Mouse (Mus musculus) hindbrain, embryonic 12.5 days (tissue): ENCODE data around the gene Cpz. TPM values are rescaled to one million over a fixed set of nuclear protein-coding genes. Genes with fewer than 3 reads are reported as not detected.

Experiments used
- ATAC-seq: fragments of 200-750 bp; cut with Nextera tagmentation; 2 replicates; pipeline ENCODE4 v1.8.0; 2017; ENCODE audit warnings: moderate TSS enrichment; ENCODE audit not compliant: low FRiP score
- H3K27ac ChIP-seq: fragments of 300-500 bp; sonication (generic); 2 replicates; pipeline ENCODE4 v1.5.1; 2016; ENCODE audit warnings: mild to moderate bottlenecking
- H3K27me3 ChIP-seq: fragments of 300-500 bp; sonication (generic); 2 replicates; pipeline ENCODE4 v1.6.1; 2016; ENCODE audit warnings: mild to moderate bottlenecking
- H3K36me3 ChIP-seq: fragments of 300-500 bp; sonication (generic); 2 replicates; pipeline ENCODE4 v1.6.1; 2016; ENCODE audit warnings: mild to moderate bottlenecking
- H3K4me1 ChIP-seq: fragments of 300-500 bp; sonication (generic); 2 replicates; pipeline ENCODE4 v1.6.1; 2016
- H3K4me2 ChIP-seq: fragments of 300-500 bp; sonication (generic); replicated peaks from 2 replicates; pipeline ENCODE4 v1.6.1; 2016; ENCODE audit warnings: mild to moderate bottlenecking
- H3K4me3 ChIP-seq: fragments of 300-500 bp; sonication (generic); 2 replicates; pipeline ENCODE4 v1.5.1; 2016; ENCODE audit warnings: mild to moderate bottlenecking
- H3K9ac ChIP-seq: fragments of 300-500 bp; sonication (generic); 2 replicates; pipeline ENCODE4 v1.6.1; 2016; ENCODE audit warnings: mild to moderate bottlenecking, moderate library complexity
- H3K9me3 ChIP-seq: fragments of 300-500 bp; sonication (generic); replicated peaks from 2 replicates; pipeline ENCODE4 v1.6.1; 2016; ENCODE audit warnings: mild to moderate bottlenecking
- WGBS: fragments of 180-500 bp; shearing (Covaris S2); methylation state at CpG from one replicate; pipeline ENCODE4 v1.1.7; 2016; 5-methylcytosine and 5-hydroxymethylcytosine counted together
- polyA plus RNA-seq: library from polyadenylated mRNA; unstranded; fragments of >200 nt; fragmentation: Nextera tagmentation; extraction: Ambion mirVana; gene quantifications from 2 replicates; pipeline ENCODE4 v1.2.1, GENCODE M21; 2016

Gene Cpz
- polyA plus RNA-seq = 6.4 TPM in 2 replicates

DNA sequence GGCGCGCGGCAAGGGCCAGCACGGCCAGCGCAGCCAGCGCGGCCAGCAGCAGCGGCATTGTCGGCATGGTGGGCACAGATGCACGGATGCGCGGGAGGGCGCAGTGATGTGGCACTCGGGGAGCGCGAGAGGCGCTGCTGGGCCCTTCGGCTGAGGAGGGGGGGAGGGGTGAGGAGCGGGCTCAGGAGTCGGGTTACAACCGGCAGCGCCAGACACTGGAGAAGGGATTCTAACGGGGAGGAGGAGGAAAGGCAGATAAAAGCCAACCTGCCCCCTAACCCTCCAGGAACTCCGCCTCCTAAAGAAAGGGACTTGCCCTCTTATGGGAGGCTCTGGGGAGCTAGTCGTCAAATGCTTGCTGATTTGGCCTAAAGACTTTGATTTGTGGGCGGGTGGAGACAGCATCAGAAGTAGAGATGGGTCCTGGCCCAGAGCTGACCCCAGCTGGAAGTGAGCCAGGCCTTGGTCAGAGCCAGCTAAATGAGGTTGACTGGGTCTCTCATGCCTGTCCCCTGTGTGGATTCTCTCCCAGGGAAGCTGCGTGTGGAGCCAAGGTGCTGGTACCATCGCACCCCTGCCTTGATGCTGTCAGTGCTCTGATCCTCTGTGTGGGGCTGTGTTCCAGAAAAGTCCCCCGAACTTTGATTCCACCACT is at the start of gene Cpz:
Gene Cpz, minus strand, starts transcription at position 230 of the 655 bp plus-strand sequence.
- H3K4me2 ChIP-seq = peak within 1 kb of the TSS; percentile 58
- peak; percentile 77 for ATAC-seq
- H3K9ac ChIP-seq = peak within 1 kb of the TSS; percentile 50
- WGBS = 2% methylated on average over 29 of the region's 29 CpGs
- H3K27ac ChIP-seq = no peak within 1 kb of the TSS
- peak within 1 kb of the TSS; percentile 31 for H3K4me3 ChIP-seq
- peaks cover 32% of the 10 kb centered on the region for H3K27me3 ChIP-seq
- peaks cover 16% of the 10 kb centered on the region for H3K4me1 ChIP-seq
- no peaks in the 10 kb centered on the region for H3K9me3 ChIP-seq
- H3K36me3 ChIP-seq = no peaks in the 10 kb centered on the region

DNA sequence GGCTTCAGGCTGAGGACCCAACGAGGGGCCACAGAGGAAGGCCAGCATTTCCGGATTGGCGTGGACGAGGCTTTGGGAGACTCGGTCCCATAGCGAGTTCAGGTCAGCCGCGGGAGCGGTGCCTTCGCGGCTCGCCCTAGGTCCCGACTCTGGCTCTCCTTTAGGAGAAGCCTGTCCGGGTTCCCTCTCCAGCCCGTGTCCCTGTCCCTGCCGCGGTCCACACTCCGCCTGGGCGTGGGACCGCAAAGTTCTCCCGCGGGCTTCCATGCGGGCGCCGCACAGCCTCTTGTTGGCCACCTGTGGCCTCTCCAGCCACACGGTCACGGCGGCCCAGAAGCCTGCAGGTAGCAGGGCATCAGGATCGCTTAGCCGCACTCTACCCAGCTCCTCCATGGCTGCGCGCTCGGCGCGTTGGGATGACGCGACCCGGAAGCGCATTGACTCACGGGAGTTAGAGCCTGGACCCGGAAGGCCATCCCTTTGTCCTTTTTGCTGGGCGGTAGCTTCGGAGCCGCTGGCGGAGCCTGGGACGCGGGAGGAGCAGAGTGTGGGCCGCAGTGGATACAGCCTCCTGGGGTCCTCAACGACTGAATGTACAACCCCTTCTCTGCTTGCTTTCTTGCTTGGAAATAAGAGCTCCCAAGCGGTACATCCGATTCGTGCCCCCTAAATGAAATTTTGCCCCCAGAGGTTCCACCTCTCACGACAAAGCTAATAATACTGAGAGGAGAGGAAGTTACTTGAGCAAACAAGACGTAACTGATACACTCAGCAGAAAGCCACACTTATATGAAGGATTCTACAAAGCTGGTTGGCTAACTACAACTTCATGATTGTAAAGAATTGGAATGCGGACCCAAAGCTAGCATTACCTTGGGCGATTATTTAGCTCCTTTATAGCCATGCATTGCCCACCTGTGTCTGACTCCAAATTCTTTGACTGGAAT is 49.4 kb upstream of the Cpz start, which contains the start of gene Trmt44:
Gene Trmt44, minus strand, starts transcription at position 418 of the 947 bp plus-strand sequence.
- Histone ChIP-seq H3K4me3 (peak within 1 kb of the TSS; percentile 93), H3K36me3 (peaks cover 32% of the 10 kb centered on the region), H3K4me1 (peaks cover 11% of the 10 kb centered on the region), H3K9ac (peak within 1 kb of the TSS; percentile 85), H3K27ac (peak within 1 kb of the TSS; percentile 88), H3K27me3 (no peaks in the 10 kb centered on the region), H3K4me2 (peak within 1 kb of the TSS; percentile 81), H3K9me3 (no peaks in the 10 kb centered on the region)
- 3% methylated on average over 56 of the region's 56 CpGs for WGBS
- ATAC-seq = peak; percentile 97

GRCm38 (mm10) chr5:35571546-35571945 is 46.0 kb upstream of the Cpz start:
- peaks cover 65% of the 10 kb centered on the region for H3K36me3 ChIP-seq
- 95% methylated on average over 6 of the region's 6 CpGs for WGBS
- H3K27me3 ChIP-seq = no peaks in the 10 kb centered on the region
- H3K4me2 ChIP-seq = no peak overlapping the region
- no peak for ATAC-seq
- H3K9me3 ChIP-seq = no peaks in the 10 kb centered on the region
- H3K27ac ChIP-seq = no peak overlapping the region
- H3K4me1 ChIP-seq = peaks cover 11% of the 10 kb centered on the region
- H3K9ac ChIP-seq = no peak overlapping the region
- no peak overlapping the region for H3K4me3 ChIP-seq

GRCm38 (mm10) chr5:35566632-35567031 is 41.1 kb upstream of the Cpz start:
- Histone ChIP-seq H3K27ac (no peak overlapping the region), H3K4me2 (no peak overlapping the region), H3K4me3 (no peak overlapping the region), H3K9ac (no peak overlapping the region), H3K27me3 (no peaks in the 10 kb centered on the region), H3K9me3 (no peaks in the 10 kb centered on the region), H3K36me3 (peaks cover 96% of the 10 kb centered on the region), H3K4me1 (no peaks in the 10 kb centered on the region)
- no peak for ATAC-seq
- 86% methylated on average over 4 of the region's 4 CpGs for WGBS

GRCm38 (mm10) chr5:35565217-35565616 is 39.7 kb upstream of the Cpz start:
- Histone ChIP-seq H3K4me3 (no peak overlapping the region), H3K27ac (no peak overlapping the region), H3K4me2 (no peak overlapping the region), H3K9ac (no peak overlapping the region), H3K27me3 (no peaks in the 10 kb centered on the region), H3K36me3 (peaks cover 95% of the 10 kb centered on the region), H3K9me3 (no peaks in the 10 kb centered on the region), H3K4me1 (no peaks in the 10 kb centered on the region)
- WGBS = 91% methylated on average over 9 of the region's 9 CpGs
- ATAC-seq = no peak

- H3K9me3 ChIP-seq = no peaks in the 10 kb centered on the region
- 0% methylated on average over 1 of the region's 1 CpGs for WGBS
- H3K27ac ChIP-seq = no peak overlapping the region
- no peaks in the 10 kb centered on the region for H3K4me1 ChIP-seq
- no peaks in the 10 kb centered on the region for H3K27me3 ChIP-seq
- H3K4me3 ChIP-seq = no peak overlapping the region
- peaks cover 91% of the 10 kb centered on the region for H3K36me3 ChIP-seq
- no peak overlapping the region for H3K4me2 ChIP-seq
- ATAC-seq = no peak
- H3K9ac ChIP-seq = no peak overlapping the region
Measured at GRCm38 (mm10) chr5:35563449-35563848, 38.0 kb upstream of the Cpz start.

- no peaks in the 10 kb centered on the region for H3K4me1 ChIP-seq
- no peak overlapping the region for H3K27ac ChIP-seq
- no peaks in the 10 kb centered on the region for H3K27me3 ChIP-seq
- H3K4me3 ChIP-seq = no peak overlapping the region
- no peak overlapping the region for H3K4me2 ChIP-seq
- WGBS = 94% methylated on average over 2 of the region's 2 CpGs
- no peak for ATAC-seq
- H3K9me3 ChIP-seq = no peaks in the 10 kb centered on the region
- peaks cover 90% of the 10 kb centered on the region for H3K36me3 ChIP-seq
- H3K9ac ChIP-seq = no peak overlapping the region
Measured at GRCm38 (mm10) chr5:35562616-35563015, 37.1 kb upstream of the Cpz start.

- Histone ChIP-seq H3K9me3 (no peaks in the 10 kb centered on the region), H3K9ac (no peak overlapping the region), H3K4me1 (no peaks in the 10 kb centered on the region), H3K27me3 (no peaks in the 10 kb centered on the region), H3K4me2 (no peak overlapping the region), H3K4me3 (no peak overlapping the region), H3K36me3 (peaks cover 83% of the 10 kb centered on the region), H3K27ac (no peak overlapping the region)
- WGBS = 89% methylated on average over 8 of the region's 8 CpGs
- ATAC-seq = no peak
Measured at GRCm38 (mm10) chr5:35559447-35559846, 33.9 kb upstream of the Cpz start.

DNA sequence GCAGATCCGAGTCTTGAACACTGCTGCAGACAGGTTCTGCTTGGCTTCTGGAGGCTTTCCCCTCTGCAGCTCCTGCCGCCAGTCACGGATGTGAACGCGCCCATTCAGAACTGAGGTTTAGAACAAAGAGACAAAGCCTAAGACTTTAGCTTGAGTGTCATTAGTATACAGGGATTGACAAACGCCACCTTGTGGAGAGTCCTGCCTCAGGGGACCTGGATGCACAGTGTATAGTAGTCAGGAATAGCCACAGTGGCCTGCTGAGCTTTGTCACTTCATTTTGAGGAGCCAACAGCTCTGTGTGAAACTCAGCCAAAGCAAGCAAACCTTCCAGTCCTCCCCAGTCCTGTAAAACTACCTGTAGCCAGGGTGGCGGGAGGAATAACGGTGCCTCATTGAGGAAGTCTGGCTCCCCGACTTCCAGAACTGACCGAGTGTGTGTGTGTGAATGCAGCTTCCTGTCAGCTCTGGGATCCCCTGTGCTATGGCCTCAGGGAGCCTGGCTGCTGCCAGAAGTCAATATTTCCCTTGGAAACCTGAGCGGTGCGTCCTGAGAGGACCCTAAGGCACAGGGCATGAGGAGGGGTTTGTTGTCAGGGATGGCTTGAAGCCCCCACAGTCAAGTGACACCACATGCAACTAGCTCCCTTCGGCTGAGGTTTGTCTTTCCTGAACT is 32.6 kb upstream of the Cpz start:
- no peaks in the 10 kb centered on the region for H3K4me1 ChIP-seq
- H3K9ac ChIP-seq = no peak overlapping the region
- no peak overlapping the region for H3K4me3 ChIP-seq
- 71% methylated on average over 13 of the region's 13 CpGs for WGBS
- no peaks in the 10 kb centered on the region for H3K27me3 ChIP-seq
- H3K9me3 ChIP-seq = no peaks in the 10 kb centered on the region
- no peak for ATAC-seq
- no peak overlapping the region for H3K4me2 ChIP-seq
- H3K27ac ChIP-seq = no peak overlapping the region
- H3K36me3 ChIP-seq = peaks cover 69% of the 10 kb centered on the region

DNA sequence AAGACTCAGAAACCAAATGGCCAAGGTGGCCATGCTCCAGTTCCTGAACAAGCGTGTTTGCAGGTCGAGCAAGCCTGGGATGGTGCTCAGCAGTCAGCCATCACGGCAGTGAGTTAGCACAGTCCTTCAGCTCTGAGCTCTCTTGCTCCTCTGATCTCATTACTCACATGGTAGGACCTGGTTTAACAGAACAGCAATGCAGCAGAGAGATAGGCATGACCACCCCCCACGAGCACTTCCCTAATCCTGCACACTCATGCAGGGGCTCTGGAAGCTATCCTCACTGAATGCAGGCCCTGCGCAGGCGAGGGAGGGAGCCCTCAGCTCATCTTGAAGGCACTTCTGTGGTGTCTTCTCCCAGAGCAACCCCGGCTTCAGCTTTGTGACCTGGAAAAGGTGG is 30.9 kb upstream of the Cpz start:
- H3K4me2 ChIP-seq = no peak overlapping the region
- WGBS = 89% methylated on average over 7 of the region's 7 CpGs
- peaks cover 52% of the 10 kb centered on the region for H3K36me3 ChIP-seq
- no peak for ATAC-seq
- H3K4me3 ChIP-seq = no peak overlapping the region
- no peak overlapping the region for H3K27ac ChIP-seq
- H3K4me1 ChIP-seq = no peaks in the 10 kb centered on the region
- H3K9me3 ChIP-seq = no peaks in the 10 kb centered on the region
- no peak overlapping the region for H3K9ac ChIP-seq
- H3K27me3 ChIP-seq = no peaks in the 10 kb centered on the region

- no peaks in the 10 kb centered on the region for H3K27me3 ChIP-seq
- WGBS = 80% methylated on average over 4 of the region's 4 CpGs
- ATAC-seq = no peak
- H3K9me3 ChIP-seq = no peaks in the 10 kb centered on the region
- no peak overlapping the region for H3K4me2 ChIP-seq
- H3K4me3 ChIP-seq = no peak overlapping the region
- no peak overlapping the region for H3K9ac ChIP-seq
- H3K4me1 ChIP-seq = no peaks in the 10 kb centered on the region
- H3K36me3 ChIP-seq = peaks cover 26% of the 10 kb centered on the region
- no peak overlapping the region for H3K27ac ChIP-seq
Measured at GRCm38 (mm10) chr5:35552838-35553539, 27.5 kb upstream of the Cpz start.
